Mouse (Mus musculus) MEL (cell line): Measurements from ENCODE around the gene Actl6a.
A peak's percentile ranks its signal among the peaks of the same experiment; 100 is the strongest.

ENCODE experiments used
- BHLHE40 ChIP-seq: IDR thresholded peaks from 2 replicates; pipeline ENCODE4 v1.6.1; 2012; ENCODE audit warnings: low read depth, mild to moderate bottlenecking, inconsistent platforms, low read length, improper control_type of control experiment, borderline replicate concordance
- CTCF ChIP-seq, 3 experiments: IDR thresholded peaks in 2 of 3; conservative IDR thresholded peaks in 1 of 3; 2 replicates each; pipeline ENCODE4 v1.5.1; 2011 to 2012; ENCODE audit warnings: low read length in 3 of 3, low read depth in 2 of 3, mild to moderate bottlenecking in 2 of 3, improper control_type of control experiment in 1 of 3, inconsistent platforms in 1 of 3, mixed read lengths in 1 of 3, moderate library complexity in 1 of 3; ENCODE audit not compliant: control insufficient read depth in 1 of 3, insufficient read depth in 1 of 3, poor library complexity in 1 of 3, severe bottlenecking in 1 of 3
- EP300 ChIP-seq, 2 experiments: IDR thresholded peaks; 2 replicates each; pipeline ENCODE4 v1.6.1; 2011; ENCODE audit warnings: improper control_type of control experiment in 2 of 2, low read length in 2 of 2, low read depth in 1 of 2, mild to moderate bottlenecking in 1 of 2
- HCFC1 ChIP-seq: IDR thresholded peaks from 2 replicates; pipeline ENCODE4 v1.6.1; 2012; ENCODE audit warnings: low read depth, mild to moderate bottlenecking, inconsistent platforms, low read length, improper control_type of control experiment, moderate library complexity
- JUND ChIP-seq: IDR thresholded peaks from 2 replicates; pipeline ENCODE4 v1.6.1; 2011; ENCODE audit warnings: low read depth, mild to moderate bottlenecking, improper control_type of control experiment, low read length
- MAFK ChIP-seq: IDR thresholded peaks from 2 replicates; pipeline ENCODE4 v1.6.1; 2011; ENCODE audit warnings: low read depth, mild to moderate bottlenecking, low read length, improper control_type of control experiment, borderline replicate concordance
- MAX ChIP-seq: IDR thresholded peaks from 2 replicates; pipeline ENCODE4 v1.6.1; 2011; ENCODE audit warnings: low read length, improper control_type of control experiment
- MAZ ChIP-seq: IDR thresholded peaks from 2 replicates; pipeline ENCODE4 v1.6.1; 2012; ENCODE audit warnings: low read depth, mild to moderate bottlenecking, inconsistent platforms, low read length, improper control_type of control experiment
- MEF2A ChIP-seq: IDR thresholded peaks from 2 replicates; pipeline ENCODE4 v1.6.1; 2014; ENCODE audit warnings: low read depth, mild to moderate bottlenecking, inconsistent platforms, low read length, improper control_type of control experiment; ENCODE audit not compliant: poor library complexity, insufficient replicate concordance, severe bottlenecking; ENCODE audit errors: extremely low read depth
- POLR2A ChIP-seq, 2 experiments: IDR thresholded peaks; 2 replicates each; pipeline ENCODE4 v1.6.1; 2011 to 2012; ENCODE audit warnings: low read length in 2 of 2, mild to moderate bottlenecking in 2 of 2, control low read depth in 1 of 2, improper control_type of control experiment in 1 of 2, low read depth in 1 of 2, moderate library complexity in 1 of 2; ENCODE audit not compliant: control insufficient read depth in 1 of 2, insufficient read depth in 1 of 2, poor library complexity in 1 of 2
- TBP ChIP-seq: IDR thresholded peaks from 2 replicates; pipeline ENCODE4 v1.8.0; 2011; ENCODE audit warnings: low read depth, low read length, improper control_type of control experiment
- USF1 ChIP-seq: IDR thresholded peaks from 2 replicates; pipeline ENCODE4 v1.6.1; 2014; ENCODE audit warnings: low read depth, mild to moderate bottlenecking, inconsistent platforms, low read length, improper control_type of control experiment, moderate library complexity
- ZMIZ1 ChIP-seq: IDR thresholded peaks from 2 replicates; pipeline ENCODE4 v1.6.1; 2012; ENCODE audit warnings: low read depth, mild to moderate bottlenecking, inconsistent platforms, low read length, improper control_type of control experiment, moderate library complexity

DNA sequence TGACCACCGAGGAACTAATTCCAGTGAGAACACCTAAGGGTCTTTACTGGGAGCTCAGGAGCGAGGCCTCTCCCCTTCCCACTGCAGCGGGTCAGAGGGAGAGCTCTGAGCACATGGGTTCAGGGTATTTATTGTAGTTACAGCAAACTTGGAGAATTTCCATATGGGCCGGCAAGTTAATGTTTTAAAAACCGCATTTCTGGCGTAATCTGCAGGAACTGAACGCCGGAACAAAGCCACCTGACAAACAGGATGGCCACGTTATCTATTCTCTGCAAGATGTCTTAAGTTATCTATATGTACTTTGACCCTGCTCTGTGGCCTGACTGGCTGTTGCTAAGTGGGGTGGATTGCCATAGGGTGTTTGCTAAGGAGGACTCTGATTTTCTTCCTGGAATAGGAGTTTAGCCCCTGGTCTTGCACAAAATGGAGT is 16.5 kb upstream of the Actl6a start:
- TF ChIP-seq MAZ (peak; percentile 58; the same call in 1 of the 2 replicates), EP300 (IDR thresholded peaks at IDR 0.05; ENCODE audit: low read depth in 1 of 2, low read length in 2 of 2) (peak; percentile 96 to 99), POLR2A (IDR thresholded peaks at IDR 0.05; ENCODE audit: control insufficient read depth in 1 of 2, insufficient read depth in 1 of 2, low read depth in 1 of 2, low read length in 2 of 2, poor library complexity in 1 of 2) (peak in 1 of 2 experiments; percentile 33; a peak in 1 of 4 replicates), HCFC1 (peak; percentile 60), BHLHE40 (peak; percentile 72), JUND (no peak), MAFK (peak; percentile 49; the same call in 1 of the 2 replicates), TBP (no peak), USF1 (peak; percentile 79), CTCF (IDR thresholded peaks at IDR 0.05 in 2 of 3, conservative IDR thresholded peaks at IDR 0.05 in 1 of 3; ENCODE audit: control insufficient read depth in 1 of 3, insufficient read depth in 1 of 3, low read depth in 2 of 3, low read length in 3 of 3, poor library complexity in 1 of 3, severe bottlenecking in 1 of 3) (no peak), ZMIZ1 (no peak), MAX (peak; percentile 84), MEF2A (no peak)
